In genomic region chr3:129821736-129822135, GRCm38 (mm10) we compare ENCODE assay signal across 22 mouse cellular contexts. TPM values are rescaled to one million over a fixed set of nuclear protein-coding genes. Genes with fewer than 3 reads are reported as not detected.
DNase-seq lines count a peak whose midpoint lies in the region; ATAC-seq and TF ChIP-seq lines count a peak whose summit lies in the region.
"Had no signal": no experiment of that assay in that cellular context is flagged by ENCODE, and none has a peak within 500 bp of the region (broad histone marks: within the 10 kb centered on the region; RNA-seq: fewer than 3 reads in every experiment).

No protein-coding gene starts in this region.

- 77% methylated on average over 8 of the region's 8 CpGs for WGBS in hindbrain, postnatal 0 days
- 79% methylated on average over 8 of the region's 8 CpGs for whole genome bisulfite sequencing in hindbrain, embryonic 12.5 days
- 82% methylated on average over 8 of the region's 8 CpGs for WGBS in midbrain, embryonic 14.5 days
- whole genome bisulfite sequencing in midbrain, embryonic 16.5 days = 76% methylated on average over 8 of the region's 8 CpGs

- H3K27me3 ChIP-seq in hindbrain, postnatal 0 days (ENCODE audit: insufficient read depth, low read length) = no peaks in the 10 kb centered on the region
- H3K27me3 ChIP-seq in hindbrain, embryonic 12.5 days = no peaks in the 10 kb centered on the region
- H3K27me3 ChIP-seq in midbrain, embryonic 14.5 days (ENCODE audit: control insufficient read depth, insufficient read depth, low read length) = no peaks in the 10 kb centered on the region
- H3K27me3 ChIP-seq in midbrain, embryonic 16.5 days (ENCODE audit: control insufficient read depth, insufficient read depth, low read depth, low read length) = no peaks in the 10 kb centered on the region
- H3K27me3 ChIP-seq: CH12.LX; forebrain, embryonic 13.5 days; heart, embryonic 13.5 days; hindbrain, embryonic 13.5 days had no signal

- DNase-seq in adrenal gland, postnatal 14 days = peak; percentile 54
- no peak for DNase-seq in adrenal gland, adult (ENCODE audit: inconsistent age in 2 of 2, low spot score in 1 of 2)
- DNase-seq in hindbrain, postnatal 0 days (ENCODE audit: low spot score) = peak; percentile 4
- peak; percentile 11 for DNase-seq in midbrain, embryonic 14.5 days
- DNase-seq in Muller cell, postnatal 12 days (ENCODE audit: inconsistent ontology term) = peak; percentile 54
- DNase-seq: cerebellum, adult 2 months; cerebellum, postnatal 10 days; forebrain, postnatal 0 days; gastrocnemius, postnatal 14 days; heart, postnatal 36 days had no signal

- no peaks in the 10 kb centered on the region for H3K9me3 ChIP-seq in hindbrain, postnatal 0 days (ENCODE audit: low read length)
- H3K9me3 ChIP-seq in hindbrain, embryonic 12.5 days (replicated peaks) = no peaks in the 10 kb centered on the region
- no peaks in the 10 kb centered on the region for H3K9me3 ChIP-seq in midbrain, embryonic 14.5 days (ENCODE audit: control insufficient read depth, low read length)
- no peaks in the 10 kb centered on the region for H3K9me3 ChIP-seq in midbrain, embryonic 16.5 days (replicated peaks; ENCODE audit: control insufficient read depth, low read length, poor library complexity, severe bottlenecking)
- H3K9me3 ChIP-seq: embryonic facial prominence, embryonic 10.5 days; forebrain, embryonic 13.5 days; heart, embryonic 13.5 days; hindbrain, embryonic 13.5 days had no signal

- ATAC-seq in hindbrain, postnatal 0 days = no peak
- no peak for ATAC-seq in hindbrain, embryonic 12.5 days (ENCODE audit: low FRiP score)
- no peak for ATAC-seq in midbrain, embryonic 14.5 days (ENCODE audit: low FRiP score, low TSS enrichment)
- no peak for ATAC-seq in midbrain, embryonic 16.5 days
- ATAC-seq: forebrain, embryonic 13.5 days; forebrain, postnatal 0 days; intestine, embryonic 16.5 days had no signal

- H3K36me3 ChIP-seq in hindbrain, postnatal 0 days (ENCODE audit: insufficient read depth, low read length) = peaks cover 16% of the 10 kb centered on the region; the same call in 1 of the 2 replicates
- peaks cover 28% of the 10 kb centered on the region for H3K36me3 ChIP-seq in hindbrain, embryonic 12.5 days
- H3K36me3 ChIP-seq in midbrain, embryonic 14.5 days (ENCODE audit: control insufficient read depth, insufficient read depth, low read length) = peaks cover 27% of the 10 kb centered on the region
- H3K36me3 ChIP-seq in midbrain, embryonic 16.5 days (ENCODE audit: control insufficient read depth, insufficient read depth, low read length) = peaks cover 14% of the 10 kb centered on the region

- no peak overlapping the region for H3K4me2 ChIP-seq in hindbrain, postnatal 0 days (ENCODE audit: low read depth, low read length)
- H3K4me2 ChIP-seq in hindbrain, embryonic 12.5 days (replicated peaks) = no peak overlapping the region
- H3K4me2 ChIP-seq in midbrain, embryonic 14.5 days (ENCODE audit: low read length) = no peak overlapping the region
- H3K4me2 ChIP-seq in midbrain, embryonic 16.5 days (ENCODE audit: low read length) = no peak overlapping the region
- H3K4me2 ChIP-seq: forebrain, embryonic 13.5 days; heart, embryonic 13.5 days; hindbrain, embryonic 13.5 days had no signal

- no peak for TF ChIP-seq CTCF in hindbrain, postnatal 0 days (IDR thresholded peaks at IDR 0.05; ENCODE audit: low read depth)

- H3K4me1 ChIP-seq in hindbrain, postnatal 0 days (ENCODE audit: insufficient read depth, low read length) = no peaks in the 10 kb centered on the region
- H3K4me1 ChIP-seq in hindbrain, embryonic 12.5 days = no peaks in the 10 kb centered on the region
- no peaks in the 10 kb centered on the region for H3K4me1 ChIP-seq in midbrain, embryonic 14.5 days (ENCODE audit: control insufficient read depth, insufficient read depth, low read length)
- H3K4me1 ChIP-seq in midbrain, embryonic 16.5 days (ENCODE audit: control insufficient read depth, insufficient read depth, low read length) = no peaks in the 10 kb centered on the region
- H3K4me1 ChIP-seq: forebrain, embryonic 13.5 days; heart, embryonic 13.5 days; hindbrain, embryonic 13.5 days had no signal

- no peak overlapping the region for H3K9ac ChIP-seq in hindbrain, postnatal 0 days (replicated peaks; ENCODE audit: low read length)
- H3K9ac ChIP-seq in hindbrain, embryonic 12.5 days = no peak overlapping the region
- H3K9ac ChIP-seq in midbrain, embryonic 14.5 days (replicated peaks; ENCODE audit: low read length) = no peak overlapping the region
- H3K9ac ChIP-seq in midbrain, embryonic 16.5 days (ENCODE audit: low read depth, low read length) = no peak overlapping the region
- H3K9ac ChIP-seq: forebrain, embryonic 13.5 days; forebrain, postnatal 0 days; heart, embryonic 13.5 days; hindbrain, embryonic 13.5 days had no signal

- no peak overlapping the region for H3K27ac ChIP-seq in hindbrain, postnatal 0 days
- no peak overlapping the region for H3K27ac ChIP-seq in hindbrain, embryonic 12.5 days
- no peak overlapping the region for H3K27ac ChIP-seq in midbrain, embryonic 14.5 days (replicated peaks; ENCODE audit: low read depth, low read length)
- H3K27ac ChIP-seq in midbrain, embryonic 16.5 days (ENCODE audit: low read length) = no peak overlapping the region
- H3K27ac ChIP-seq: forebrain, embryonic 13.5 days; heart, embryonic 13.5 days; hindbrain, embryonic 13.5 days had no signal

- H3K4me3 ChIP-seq in hindbrain, postnatal 0 days (ENCODE audit: low read length) = no peak overlapping the region
- no peak overlapping the region for H3K4me3 ChIP-seq in hindbrain, embryonic 12.5 days
- no peak overlapping the region for H3K4me3 ChIP-seq in midbrain, embryonic 14.5 days (replicated peaks; ENCODE audit: low read depth, low read length)
- H3K4me3 ChIP-seq in midbrain, embryonic 16.5 days (ENCODE audit: low read depth, low read length) = no peak overlapping the region
- H3K4me3 ChIP-seq: embryonic facial prominence, embryonic 10.5 days; forebrain, embryonic 13.5 days; heart, embryonic 13.5 days; hindbrain, embryonic 13.5 days had no signal

RNA-seq across cellular contexts. Expression of gene Rrh, which starts 0.7 kb away (rescaled TPM):
- 0.19 TPM in 1 of 2 replicates, not detected in the other for total RNA-seq in adrenal gland, postnatal 14 days (2021)
- 0.11 and 0.52 TPM in 2 replicates for total RNA-seq in hindbrain, postnatal 0 days (2014; rRNA removed)
- 0.33 and 0.41 TPM in 2 replicates for polyA plus RNA-seq in hindbrain, postnatal 0 days (2015; fragmentation: Nextera tagmentation; extraction: Ambion mirVana)
- polyA plus RNA-seq in hindbrain, embryonic 12.5 days (2016; fragmentation: Nextera tagmentation; extraction: Ambion mirVana) = 0.26 TPM in 1 of 2 replicates, not detected in the other
- polyA plus RNA-seq in midbrain, embryonic 14.5 days (2014; fragmentation: Nextera tagmentation; extraction: Ambion mirVana) = 0.14 and 0.19 TPM in 2 replicates
- polyA plus RNA-seq in midbrain, embryonic 16.5 days (2015; fragmentation: Nextera tagmentation; extraction: Ambion mirVana) = 0.16 and 0.19 TPM in 2 replicates
- total RNA-seq: gastrocnemius, adult 18-20 months; gastrocnemius, postnatal 14 days; heart, postnatal 36 days had no signal
- polyA plus RNA-seq: embryonic facial prominence, embryonic 14.5 days; gonadal fat pad, adult 2 months; heart, embryonic 13.5 days had no signal

RNA-seq across cellular contexts. Expression of gene Gar1, which starts 9.5 kb away (rescaled TPM):
- total RNA-seq in adrenal gland, postnatal 14 days (2021) = 67.1 and 89.6 TPM in 2 replicates
- total RNA-seq in hindbrain, postnatal 0 days (2014; rRNA removed) = 1.7 and 5.1 TPM in 2 replicates
- 37.0 and 37.3 TPM in 2 replicates for polyA plus RNA-seq in hindbrain, postnatal 0 days (2015; fragmentation: Nextera tagmentation; extraction: Ambion mirVana)
- polyA plus RNA-seq in hindbrain, embryonic 12.5 days (2016; fragmentation: Nextera tagmentation; extraction: Ambion mirVana) = 77.1 and 80.8 TPM in 2 replicates
- polyA plus RNA-seq in midbrain, embryonic 14.5 days (2014; fragmentation: Nextera tagmentation; extraction: Ambion mirVana) = 16.8 and 21.9 TPM in 2 replicates
- polyA plus RNA-seq in midbrain, embryonic 16.5 days (2015; fragmentation: Nextera tagmentation; extraction: Ambion mirVana) = 34.7 and 34.9 TPM in 2 replicates

RNA-seq across cellular contexts. Expression of gene Cfi, which starts 13.9 kb away (rescaled TPM):
- total RNA-seq in adrenal gland, postnatal 14 days (2021) = 3.5 and 67.6 TPM in 2 replicates
- 0.22 TPM in 1 of 2 replicates, not detected in the other for total RNA-seq in hindbrain, postnatal 0 days (2014; rRNA removed)
- 0.33 and 0.55 TPM in 2 replicates for polyA plus RNA-seq in hindbrain, postnatal 0 days (2015; fragmentation: Nextera tagmentation; extraction: Ambion mirVana)
- polyA plus RNA-seq in hindbrain, embryonic 12.5 days (2016; fragmentation: Nextera tagmentation; extraction: Ambion mirVana) = 0.53 and 0.92 TPM in 2 replicates
- 0.39 and 0.92 TPM in 2 replicates for polyA plus RNA-seq in midbrain, embryonic 14.5 days (2014; fragmentation: Nextera tagmentation; extraction: Ambion mirVana)
- 0.39 and 0.45 TPM in 2 replicates for polyA plus RNA-seq in midbrain, embryonic 16.5 days (2015; fragmentation: Nextera tagmentation; extraction: Ambion mirVana)
- total RNA-seq: forebrain, postnatal 0 days; gastrocnemius, postnatal 14 days had no signal

RNA-seq across cellular contexts. Expression of gene Lrit3, which starts 17.9 kb away (rescaled TPM):
- total RNA-seq in adrenal gland, postnatal 14 days (2021) = not detected in 2 replicates
- total RNA-seq in hindbrain, postnatal 0 days (2014; rRNA removed) = not detected in 2 replicates
- 0.06 TPM in 1 of 2 replicates, not detected in the other for polyA plus RNA-seq in hindbrain, postnatal 0 days (2015; fragmentation: Nextera tagmentation; extraction: Ambion mirVana)
- polyA plus RNA-seq in hindbrain, embryonic 12.5 days (2016; fragmentation: Nextera tagmentation; extraction: Ambion mirVana) = not detected in 2 replicates
- polyA plus RNA-seq in midbrain, embryonic 14.5 days (2014; fragmentation: Nextera tagmentation; extraction: Ambion mirVana) = not detected in 2 replicates
- polyA plus RNA-seq in midbrain, embryonic 16.5 days (2015; fragmentation: Nextera tagmentation; extraction: Ambion mirVana) = not detected in 2 replicates
- total RNA-seq: CH12.LX; forebrain, postnatal 0 days; gastrocnemius, adult 18-20 months; gastrocnemius, postnatal 14 days; heart, postnatal 36 days had no signal
- polyA plus RNA-seq: embryonic facial prominence, embryonic 10.5 days; embryonic facial prominence, embryonic 14.5 days; forebrain, embryonic 13.5 days; forebrain, postnatal 0 days; heart, embryonic 13.5 days; heart, postnatal 0 days; hindbrain, embryonic 13.5 days; intestine, embryonic 16.5 days had no signal

RNA-seq across cellular contexts. Expression of gene Pla2g12a, which starts 56.7 kb away (rescaled TPM):
- 56.0 and 62.7 TPM in 2 replicates for total RNA-seq in adrenal gland, postnatal 14 days (2021)
- 28.5 and 31.3 TPM in 2 replicates for total RNA-seq in hindbrain, postnatal 0 days (2014; rRNA removed)
- polyA plus RNA-seq in hindbrain, postnatal 0 days (2015; fragmentation: Nextera tagmentation; extraction: Ambion mirVana) = 52.9 and 53.3 TPM in 2 replicates
- 21.9 and 25.5 TPM in 2 replicates for polyA plus RNA-seq in hindbrain, embryonic 12.5 days (2016; fragmentation: Nextera tagmentation; extraction: Ambion mirVana)
- polyA plus RNA-seq in midbrain, embryonic 14.5 days (2014; fragmentation: Nextera tagmentation; extraction: Ambion mirVana) = 36.7 and 43.5 TPM in 2 replicates
- polyA plus RNA-seq in midbrain, embryonic 16.5 days (2015; fragmentation: Nextera tagmentation; extraction: Ambion mirVana) = 38.4 and 39.4 TPM in 2 replicates

Comparison
In these comparisons a context has a peak if more than half of its experiments do, and no peak if none do; other contexts are left out.
1. DNase-seq: peak in adrenal gland, postnatal 14 days (single experiment), hindbrain, postnatal 0 days (single experiment), midbrain, embryonic 14.5 days (single experiment) and Muller cell, postnatal 12 days (single experiment); none in adrenal gland, adult (0 of 2).